Mouse (Mus musculus) forebrain, embryonic 12.5 days (tissue): Measurements from ENCODE around the gene Zfp429. TPM values are rescaled to one million over a fixed set of nuclear protein-coding genes. Genes with fewer than 3 reads are reported as not detected.

ENCODE experiments used
- ATAC-seq: fragments of 200-750 bp; cut with Nextera tagmentation; 2 replicates; pipeline ENCODE4 v1.8.0; 2017; ENCODE audit warnings: moderate TSS enrichment; ENCODE audit not compliant: low FRiP score
- H3K27ac ChIP-seq: fragments of 300-500 bp; sonication (generic); 2 replicates; pipeline ENCODE4 v1.5.1; 2016; ENCODE audit warnings: mild to moderate bottlenecking
- H3K27me3 ChIP-seq: fragments of 300-500 bp; sonication (generic); 2 replicates; pipeline ENCODE4 v1.6.1; 2016; ENCODE audit warnings: mild to moderate bottlenecking
- H3K36me3 ChIP-seq: fragments of 300-500 bp; sonication (generic); replicated peaks from 2 replicates; pipeline ENCODE4 v1.6.1; 2016; ENCODE audit warnings: mild to moderate bottlenecking
- H3K4me1 ChIP-seq: fragments of 300-500 bp; sonication (generic); 2 replicates; pipeline ENCODE4 v1.6.1; 2016
- H3K4me2 ChIP-seq: fragments of 300-500 bp; sonication (generic); 2 replicates; pipeline ENCODE4 v1.6.1; 2016; ENCODE audit warnings: mild to moderate bottlenecking, moderate library complexity
- H3K4me3 ChIP-seq: fragments of 300-500 bp; sonication (generic); replicated peaks from 2 replicates; pipeline ENCODE4 v1.5.1; 2016; ENCODE audit warnings: mild to moderate bottlenecking
- H3K9ac ChIP-seq: fragments of 300-500 bp; sonication (generic); 2 replicates; pipeline ENCODE4 v1.6.1; 2016; ENCODE audit warnings: mild to moderate bottlenecking
- H3K9me3 ChIP-seq: fragments of 300-500 bp; sonication (generic); 2 replicates; pipeline ENCODE4 v1.6.1; 2016
- WGBS: fragments of 180-500 bp; shearing (Covaris S2); methylation state at CpG from one replicate; pipeline ENCODE4 v1.1.7; 2016; 5-methylcytosine and 5-hydroxymethylcytosine counted together
- polyA plus RNA-seq: library from polyadenylated mRNA; unstranded; fragments of >200 nt; fragmentation: Nextera tagmentation; extraction: Ambion mirVana; gene quantifications from 2 replicates; pipeline ENCODE4 v1.2.1, GENCODE M21; 2016

Zfp429 gene
- polyA plus RNA-seq, 1 experiment from 2014 or later: 4.1 TPM

DNA sequence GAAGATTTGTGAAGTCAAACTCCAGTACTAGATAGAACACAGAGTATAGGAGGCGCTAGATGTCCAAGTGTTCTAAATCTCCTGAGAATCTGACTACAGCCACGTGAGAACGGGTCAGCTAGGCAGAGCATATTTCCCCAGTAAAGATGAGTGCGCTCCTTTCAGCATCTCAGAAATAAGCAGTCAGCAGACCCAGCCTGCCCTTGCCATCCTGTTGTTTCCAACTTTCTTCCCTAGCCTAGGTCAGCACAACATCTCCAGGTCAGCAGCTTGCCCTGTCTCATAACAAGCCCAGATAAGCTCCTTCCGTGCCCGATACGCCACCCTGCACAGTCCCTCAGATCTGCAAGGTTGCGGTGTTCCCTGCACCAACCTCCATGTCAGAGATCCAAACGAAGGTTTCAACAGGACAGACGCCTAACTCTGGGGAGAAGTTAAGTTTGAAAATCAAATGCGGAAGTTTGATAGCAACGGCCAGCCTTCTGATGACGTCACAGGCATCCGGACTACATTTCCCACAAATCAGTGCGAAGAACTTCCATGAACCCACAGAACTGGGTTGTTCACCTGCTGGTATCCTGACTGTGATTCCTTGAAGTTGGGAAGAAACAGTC lies 39.4 kb downstream of the Zfp429 start, which contains the start of the genes Gm28044 and Zfp953:
TSS of gene Gm28044 (minus strand) at position 406 of the 614 bp plus-strand sequence.
TSS of gene Zfp953 (minus strand) at position 475 of the 614 bp plus-strand sequence.
- H3K4me3 ChIP-seq: peak within 1 kb of the TSS; percentile 71
- no peaks in the 10 kb centered on the region for H3K27me3 ChIP-seq
- WGBS: under 1% methylated on average over 15 of the region's 15 CpGs
- peak within 1 kb of the TSS; percentile 61 for H3K4me2 ChIP-seq
- peak; percentile 95 for ATAC-seq
- H3K4me1 ChIP-seq: peaks cover 6% of the 10 kb centered on the region
- no peaks in the 10 kb centered on the region for H3K9me3 ChIP-seq
- peak within 1 kb of the TSS; percentile 63 for H3K9ac ChIP-seq
- H3K36me3 ChIP-seq: no peaks in the 10 kb centered on the region
- H3K27ac ChIP-seq: no peak within 1 kb of the TSS

DNA sequence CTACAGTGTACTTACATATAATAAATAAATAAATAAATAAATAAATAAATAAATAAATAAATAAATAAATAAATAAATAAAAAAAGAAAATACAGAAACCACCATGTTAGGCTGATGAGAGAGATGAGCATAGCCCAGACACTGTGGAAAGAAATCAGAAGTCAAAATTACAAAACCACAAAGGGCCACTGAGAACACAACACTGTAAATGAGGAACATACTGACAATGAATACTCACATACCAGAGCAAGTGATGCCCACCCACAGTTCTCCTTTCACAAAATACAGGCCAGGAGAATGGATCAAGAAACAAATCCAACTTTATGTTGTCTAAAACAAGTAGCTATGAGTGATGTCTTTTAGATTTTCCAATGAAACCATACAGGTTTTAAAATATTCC lies 47.8 kb downstream of the Zfp429 start:
- H3K4me2 ChIP-seq: no peak overlapping the region
- H3K9me3 ChIP-seq: no peaks in the 10 kb centered on the region
- H3K27ac ChIP-seq: no peak overlapping the region
- no peak for ATAC-seq
- H3K9ac ChIP-seq: no peak overlapping the region
- no peaks in the 10 kb centered on the region for H3K4me1 ChIP-seq
- H3K4me3 ChIP-seq: no peak overlapping the region
- H3K36me3 ChIP-seq: no peaks in the 10 kb centered on the region
- no peaks in the 10 kb centered on the region for H3K27me3 ChIP-seq

DNA sequence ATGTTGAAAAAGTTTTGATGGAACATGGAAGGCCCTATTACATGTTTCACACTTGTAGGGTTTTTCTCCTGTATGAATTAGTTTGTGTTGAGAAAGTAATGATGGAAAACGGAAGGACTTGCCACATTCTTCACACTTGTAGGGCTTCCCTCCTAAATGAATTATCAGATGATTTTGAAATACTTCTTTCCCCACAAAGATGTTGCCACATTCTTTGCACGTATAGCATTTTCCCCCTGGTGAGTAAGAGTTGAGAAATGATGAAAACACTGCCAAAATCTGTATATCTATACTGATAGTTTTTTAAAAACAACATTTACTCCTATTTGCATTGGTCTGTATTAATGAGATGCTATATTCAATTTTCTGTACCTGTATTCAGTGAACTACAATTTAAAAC lies 56.2 kb downstream of the Zfp429 start:
- Histone ChIP-seq H3K9ac (no peak overlapping the region), H3K27me3 (no peaks in the 10 kb centered on the region), H3K4me2 (no peak overlapping the region), H3K27ac (no peak overlapping the region), H3K4me1 (no peaks in the 10 kb centered on the region), H3K9me3 (no peaks in the 10 kb centered on the region), H3K4me3 (no peak overlapping the region), H3K36me3 (no peaks in the 10 kb centered on the region)
- WGBS: 87% methylated on average over 2 of the region's 2 CpGs
- no peak for ATAC-seq

Other genes with a start within 250 kb of the Zfp429 start
- 4.4 and 5.1 TPM in 2 replicates for gene Rsl1, start 226.6 kb downstream of the Zfp429 start, polyA plus RNA-seq
- gene Zfp455, start 205.3 kb downstream of the Zfp429 start, polyA plus RNA-seq: 1.3 and 1.4 TPM in 2 replicates
- 2.8 and 3.4 TPM in 2 replicates for gene Zfp458, start 121.4 kb downstream of the Zfp429 start, polyA plus RNA-seq
- gene Zfp457, start 93.3 kb downstream of the Zfp429 start, polyA plus RNA-seq: 0.65 and 1.1 TPM in 2 replicates
- gene Zfp595, start 67.2 kb downstream of the Zfp429 start, polyA plus RNA-seq: 1.6 and 2.2 TPM in 2 replicates
- not detected in 2 replicates for gene Gm28044, start 39.3 kb downstream of the Zfp429 start, polyA plus RNA-seq
- 0.87 and 0.94 TPM in 2 replicates for gene Zfp953, start 39.2 kb downstream of the Zfp429 start, polyA plus RNA-seq
- gene Gm28041, start 24.1 kb downstream of the Zfp429 start, polyA plus RNA-seq: not detected in 2 replicates
- gene Zfp456, start 24.0 kb downstream of the Zfp429 start, polyA plus RNA-seq: 0.56 and 0.86 TPM in 2 replicates
- 1.1 TPM in 2 replicates for gene Zfp459, start 21.6 kb upstream of the Zfp429 start, polyA plus RNA-seq
- 6.3 and 6.5 TPM in 2 replicates for gene Zfp874a, start 51.8 kb upstream of the Zfp429 start, polyA plus RNA-seq
- gene Zfp874b, start 84.4 kb upstream of the Zfp429 start, polyA plus RNA-seq: 1.4 and 2.0 TPM in 2 replicates
- 17.5 and 18.0 TPM in 2 replicates for gene Zfp58, start 100.7 kb upstream of the Zfp429 start, polyA plus RNA-seq
- not detected in 2 replicates for gene Gm26965, start 126.3 kb upstream of the Zfp429 start, polyA plus RNA-seq
- gene Zfp87, start 126.4 kb upstream of the Zfp429 start, polyA plus RNA-seq: 28.3 and 29.7 TPM in 2 replicates
- gene Zfp748, start 154.0 kb upstream of the Zfp429 start, polyA plus RNA-seq: 15.7 and 16.6 TPM in 2 replicates
- gene Zfp729b, start 209.9 kb upstream of the Zfp429 start, polyA plus RNA-seq: 4.8 and 5.3 TPM in 2 replicates
- 0.49 TPM in 1 of 2 replicates, not detected in the other for gene Gm49345, start 237.9 kb upstream of the Zfp429 start, polyA plus RNA-seq
- 3.4 and 3.8 TPM in 2 replicates for gene Zfp729a, start 238.0 kb upstream of the Zfp429 start, polyA plus RNA-seq